Mouse (Mus musculus) hindbrain, postnatal 0 days (tissue): Measurements from ENCODE around the gene Tulp2. TPM values are rescaled to one million over a fixed set of nuclear protein-coding genes. Genes with fewer than 3 reads are reported as not detected.
"Not testable (repeated sequence)": the region's sequence is repeated elsewhere in the genome, so short reads cannot be mapped to it uniquely, and the experiment has no call there.

Source experiments
- ATAC-seq: fragments of 200-750 bp; cut with Nextera tagmentation; 2 replicates; pipeline ENCODE4 v1.8.0; 2017; ENCODE audit warnings: mild to moderate bottlenecking, moderate TSS enrichment, moderate library complexity
- DNase-seq: peaks from one replicate; pipeline ENCODE4 v3.0.0-alpha.2; 2015; ENCODE audit warnings: low spot score
- H3K27ac ChIP-seq: fragments of 300-500 bp; sonication (generic); 2 replicates; pipeline ENCODE4 v1.5.1; 2014; ENCODE audit warnings: mild to moderate bottlenecking
- H3K27me3 ChIP-seq: fragments of 300-500 bp; sonication (generic); 2 replicates; pipeline ENCODE4 v1.6.1; 2014; ENCODE audit warnings: low read length, mixed read lengths; ENCODE audit not compliant: insufficient read depth
- H3K36me3 ChIP-seq: fragments of 300-500 bp; sonication (generic); 2 replicates; pipeline ENCODE4 v1.6.1; 2014; ENCODE audit warnings: low read length, mixed read lengths; ENCODE audit not compliant: insufficient read depth
- H3K4me1 ChIP-seq: fragments of 300-500 bp; sonication (generic); 2 replicates; pipeline ENCODE4 v1.6.1; 2014; ENCODE audit warnings: antibody characterized with exemption, low read length, mixed read lengths; ENCODE audit not compliant: insufficient read depth
- H3K4me2 ChIP-seq: fragments of 300-500 bp; sonication (generic); 2 replicates; pipeline ENCODE4 v1.6.1; 2014; ENCODE audit warnings: low read depth, mild to moderate bottlenecking, low read length, moderate library complexity, mixed read lengths
- H3K4me3 ChIP-seq: fragments of 300-500 bp; sonication (generic); 2 replicates; pipeline ENCODE4 v1.5.1; 2014; ENCODE audit warnings: low read length
- H3K9ac ChIP-seq: fragments of 300-500 bp; sonication (generic); replicated peaks from 2 replicates; pipeline ENCODE4 v1.6.1; 2014; ENCODE audit warnings: mild to moderate bottlenecking, low read length, moderate library complexity, mixed read lengths
- H3K9me3 ChIP-seq: fragments of 300-500 bp; sonication (generic); 2 replicates; pipeline ENCODE4 v1.6.1; 2016; ENCODE audit warnings: low read length, mixed read lengths
- CTCF ChIP-seq: IDR thresholded peaks from 2 replicates; pipeline ENCODE4 v1.5.1; 2016; ENCODE audit warnings: antibody characterized with exemption, control low read depth, low read depth
- WGBS: fragments of 180-500 bp; shearing (Covaris S2); extraction: QIAGEN DNeasy Blood & Tissue Kit; methylation state at CpG from one replicate; pipeline ENCODE4 v1.1.7; 2014; 5-methylcytosine and 5-hydroxymethylcytosine counted together
- polyA plus RNA-seq: library from polyadenylated mRNA; unstranded; fragments of >200 nt; fragmentation: Nextera tagmentation; extraction: Ambion mirVana; gene quantifications from 2 replicates; pipeline ENCODE4 v1.2.1, GENCODE M21; 2015
- total RNA-seq: library from RNA; depleted of rRNA; stranded (reverse); fragments of >200 nt; gene quantifications from 2 replicates; pipeline ENCODE4 v1.2.3, GENCODE M21; 2014

The Tulp2 gene
- total and polyA plus RNA-seq, 2 experiments from 2014 or later = 0.21 TPM

GRCm38 (mm10) chr7:45525809-45526473 lies 44.3 kb downstream of the Tulp2 start, which contains the start of the genes Ppp1r15a and Plekha4:
TSS of gene Ppp1r15a (minus strand) at chr7:45526268.
TSS of gene Plekha4 (plus strand) at chr7:45526330.
- Histone ChIP-seq H3K9me3 (no peaks in the 10 kb centered on the region), H3K27me3 (no peaks in the 10 kb centered on the region), H3K36me3 (no peaks in the 10 kb centered on the region), H3K4me3 (peak within 1 kb of the TSS; percentile 71), H3K4me2 (peak within 1 kb of the TSS; percentile 64), H3K9ac (peak within 1 kb of the TSS; percentile 71), H3K4me1 (peaks cover 11% of the 10 kb centered on the region; the same call in 1 of the 2 replicates), H3K27ac (peak within 1 kb of the TSS; percentile 83)
- DNase-seq = peak; percentile 94
- ATAC-seq = peak; percentile 91
- under 1% methylated on average over 54 of the region's 54 CpGs for WGBS
- TF ChIP-seq CTCF = no peak

- H3K4me2 ChIP-seq = peak overlapping the region; percentile 64
- DNase-seq = no peak
- no peaks in the 10 kb centered on the region for H3K9me3 ChIP-seq
- no peaks in the 10 kb centered on the region for H3K27me3 ChIP-seq
- peak overlapping the region; percentile 83 for H3K27ac ChIP-seq
- H3K4me3 ChIP-seq = peak overlapping the region; percentile 71
- ATAC-seq = no peak
- WGBS = 24% methylated on average over 7 of the region's 7 CpGs
- H3K4me1 ChIP-seq = peaks cover 11% of the 10 kb centered on the region; the same call in 1 of the 2 replicates
- peak overlapping the region; percentile 71 for H3K9ac ChIP-seq
- peak; percentile 36; the same call in 1 of the 2 replicates for TF ChIP-seq CTCF
- H3K36me3 ChIP-seq = no peaks in the 10 kb centered on the region
Observed at GRCm38 (mm10) chr7:45526474-45527120, 44.9 kb downstream of the Tulp2 start.

- peaks cover 11% of the 10 kb centered on the region; the same call in 1 of the 2 replicates for H3K4me1 ChIP-seq
- not testable (repeated sequence) for H3K4me2 ChIP-seq, H3K4me3 ChIP-seq, DNase-seq, H3K36me3 ChIP-seq, H3K9ac ChIP-seq, H3K9me3 ChIP-seq, H3K27me3 ChIP-seq, H3K27ac ChIP-seq, ATAC-seq
- 93% methylated on average over 6 of the region's 6 CpGs for WGBS
Observed at GRCm38 (mm10) chr7:45527169-45527568, 45.5 kb downstream of the Tulp2 start.

- H3K4me2 ChIP-seq = no peak overlapping the region
- H3K4me3 ChIP-seq = no peak overlapping the region
- no peaks in the 10 kb centered on the region for H3K36me3 ChIP-seq
- DNase-seq = no peak
- no peaks in the 10 kb centered on the region for H3K9me3 ChIP-seq
- 18% methylated on average over 6 of the region's 6 CpGs for WGBS
- H3K9ac ChIP-seq = no peak overlapping the region
- H3K27ac ChIP-seq = no peak overlapping the region
- no peak for ATAC-seq
- no peaks in the 10 kb centered on the region for H3K27me3 ChIP-seq
- peaks cover 11% of the 10 kb centered on the region; the same call in 1 of the 2 replicates for H3K4me1 ChIP-seq
- TF ChIP-seq CTCF = no peak
Observed at GRCm38 (mm10) chr7:45529461-45529860, 47.8 kb downstream of the Tulp2 start.

- no peaks in the 10 kb centered on the region for H3K36me3 ChIP-seq
- TF ChIP-seq CTCF = no peak
- DNase-seq = no peak
- no peak for ATAC-seq
- H3K9me3 ChIP-seq = no peaks in the 10 kb centered on the region
- H3K4me3 ChIP-seq = no peak overlapping the region
- WGBS = 67% methylated on average over 2 of the region's 2 CpGs
- no peak overlapping the region for H3K27ac ChIP-seq
- H3K4me1 ChIP-seq = no peaks in the 10 kb centered on the region
- H3K9ac ChIP-seq = no peak overlapping the region
- H3K27me3 ChIP-seq = no peaks in the 10 kb centered on the region
- H3K4me2 ChIP-seq = no peak overlapping the region
Observed at GRCm38 (mm10) chr7:45530643-45531042, 49.0 kb downstream of the Tulp2 start.

- Histone ChIP-seq H3K27me3 (no peaks in the 10 kb centered on the region), H3K27ac (no peak overlapping the region), H3K9ac (no peak overlapping the region), H3K4me3 (no peak overlapping the region), H3K9me3 (no peaks in the 10 kb centered on the region), H3K4me2 (no peak overlapping the region), H3K4me1 (peaks cover 5% of the 10 kb centered on the region; the same call in 1 of the 2 replicates), H3K36me3 (no peaks in the 10 kb centered on the region)
- WGBS = 75% methylated on average over 1 of the region's 1 CpGs
- DNase-seq (no peak), ATAC-seq (no peak)
- no peak for TF ChIP-seq CTCF
Observed at GRCm38 (mm10) chr7:45535676-45536075, 54.0 kb downstream of the Tulp2 start.
